ENCODE assay signal across 13 mouse cellular contexts in genomic region chr7:51499396-51499795, GRCm38 (mm10). TPM values are rescaled to one million over a fixed set of nuclear protein-coding genes. Genes with fewer than 3 reads are reported as not detected.
DNase-seq lines count a peak whose midpoint lies in the region; ATAC-seq and TF ChIP-seq lines count a peak whose summit lies in the region.
"Had no signal": no experiment of that assay in that cellular context is flagged by ENCODE, and none has a peak within 500 bp of the region (broad histone marks: within the 10 kb centered on the region; RNA-seq: fewer than 3 reads in every experiment).

No protein-coding gene starts in this region.

- no peaks in the 10 kb centered on the region for H3K9me3 ChIP-seq in heart, postnatal 0 days (replicated peaks; ENCODE audit: control insufficient read depth, low read length)
- no peaks in the 10 kb centered on the region for H3K9me3 ChIP-seq in midbrain, embryonic 14.5 days (ENCODE audit: control insufficient read depth, low read length)
- H3K9me3 ChIP-seq in midbrain, embryonic 15.5 days = no peaks in the 10 kb centered on the region
- H3K9me3 ChIP-seq: intestine, embryonic 15.5 days; liver, embryonic 12.5 days; neural tube, embryonic 15.5 days had no signal

- no peaks in the 10 kb centered on the region for H3K4me1 ChIP-seq in heart, postnatal 0 days (ENCODE audit: control insufficient read depth, insufficient read depth)
- H3K4me1 ChIP-seq in midbrain, embryonic 14.5 days (ENCODE audit: control insufficient read depth, insufficient read depth, low read length) = no peaks in the 10 kb centered on the region
- no peaks in the 10 kb centered on the region for H3K4me1 ChIP-seq in midbrain, embryonic 15.5 days
- H3K4me1 ChIP-seq: intestine, embryonic 15.5 days; liver, embryonic 12.5 days; neural tube, embryonic 15.5 days had no signal

- peak; percentile 44 for TF ChIP-seq CTCF in heart, postnatal 0 days (IDR thresholded peaks at IDR 0.05; ENCODE audit: low read depth)

- H3K27ac ChIP-seq in heart, postnatal 0 days (ENCODE audit: low read depth) = no peak overlapping the region
- no peak overlapping the region for H3K27ac ChIP-seq in midbrain, embryonic 14.5 days (replicated peaks; ENCODE audit: low read depth, low read length)
- no peak overlapping the region for H3K27ac ChIP-seq in midbrain, embryonic 15.5 days
- H3K27ac ChIP-seq: intestine, embryonic 15.5 days; liver, embryonic 12.5 days; neural tube, embryonic 15.5 days had no signal

- no peaks in the 10 kb centered on the region for H3K36me3 ChIP-seq in heart, postnatal 0 days (replicated peaks; ENCODE audit: control insufficient read depth, insufficient read depth, low read length)
- H3K36me3 ChIP-seq in midbrain, embryonic 14.5 days (ENCODE audit: control insufficient read depth, insufficient read depth, low read length) = no peaks in the 10 kb centered on the region
- H3K36me3 ChIP-seq in midbrain, embryonic 15.5 days (replicated peaks) = no peaks in the 10 kb centered on the region
- H3K36me3 ChIP-seq: intestine, embryonic 15.5 days; liver, embryonic 12.5 days; neural tube, embryonic 15.5 days had no signal

- no peak for TF ChIP-seq EP300 in heart, postnatal 0 days (IDR thresholded peaks at IDR 0.05; ENCODE audit: low read depth)

- no peak overlapping the region for H3K9ac ChIP-seq in heart, postnatal 0 days (replicated peaks; ENCODE audit: low read depth, low read length)
- no peak overlapping the region for H3K9ac ChIP-seq in midbrain, embryonic 14.5 days (replicated peaks; ENCODE audit: low read length)
- no peak overlapping the region for H3K9ac ChIP-seq in midbrain, embryonic 15.5 days
- H3K9ac ChIP-seq: intestine, embryonic 15.5 days; liver, embryonic 12.5 days; neural tube, embryonic 15.5 days had no signal

- ATAC-seq in heart, postnatal 0 days (ENCODE audit: insufficient read depth, low read depth) = no peak
- no peak for ATAC-seq in midbrain, embryonic 14.5 days (ENCODE audit: low FRiP score, low TSS enrichment)
- ATAC-seq in midbrain, embryonic 15.5 days (replicated peaks) = no peak
- ATAC-seq: intestine, embryonic 15.5 days; liver, embryonic 12.5 days had no signal

- 29% methylated on average over 2 of the region's 2 CpGs for WGBS in heart, postnatal 0 days
- WGBS in midbrain, embryonic 14.5 days = 43% methylated on average over 2 of the region's 2 CpGs
- 41% methylated on average over 2 of the region's 2 CpGs for WGBS in midbrain, embryonic 15.5 days

- H3K4me2 ChIP-seq in heart, postnatal 0 days (ENCODE audit: low read depth, low read length) = no peak overlapping the region
- H3K4me2 ChIP-seq in midbrain, embryonic 14.5 days (ENCODE audit: low read length) = no peak overlapping the region
- H3K4me2 ChIP-seq in midbrain, embryonic 15.5 days = no peak overlapping the region
- H3K4me2 ChIP-seq: heart, embryonic 11.5 days; intestine, embryonic 15.5 days; liver, embryonic 12.5 days; neural tube, embryonic 15.5 days had no signal

- H3K4me3 ChIP-seq in heart, postnatal 0 days (ENCODE audit: low read depth, low read length) = no peak overlapping the region
- H3K4me3 ChIP-seq in midbrain, embryonic 14.5 days (replicated peaks; ENCODE audit: low read depth, low read length) = no peak overlapping the region
- H3K4me3 ChIP-seq in midbrain, embryonic 15.5 days = no peak overlapping the region
- H3K4me3 ChIP-seq: intestine, embryonic 15.5 days; liver, embryonic 12.5 days; neural tube, embryonic 15.5 days had no signal

- no peaks in the 10 kb centered on the region for H3K27me3 ChIP-seq in heart, postnatal 0 days (ENCODE audit: control insufficient read depth, insufficient read depth, low read length)
- H3K27me3 ChIP-seq in midbrain, embryonic 14.5 days (ENCODE audit: control insufficient read depth, insufficient read depth, low read length) = no peaks in the 10 kb centered on the region
- H3K27me3 ChIP-seq in midbrain, embryonic 15.5 days (replicated peaks) = no peaks in the 10 kb centered on the region
- H3K27me3 ChIP-seq: intestine, embryonic 15.5 days; liver, embryonic 12.5 days; neural tube, embryonic 15.5 days had no signal

- no peak for DNase-seq in heart, postnatal 0 days (ENCODE audit: low spot score)
- DNase-seq in heart, postnatal 4 days = no peak
- peak; percentile 75 for DNase-seq in midbrain, embryonic 14.5 days
- DNase-seq in embryo, embryonic 10.5 days (ENCODE audit: low spot score) = peak; percentile 47
- peak; percentile 23 for DNase-seq in telencephalon, adult 2 months (ENCODE audit: low read depth, low spot score)
- no peak for DNase-seq in left cerebral cortex, adult 11 months (ENCODE audit: low spot score)

RNA-seq across cellular contexts. Expression of gene Ano5, which starts 11.4 kb away (rescaled TPM):
- 0.46 TPM in 1 of 2 replicates, not detected in the other for total RNA-seq in heart, postnatal 0 days (2014; rRNA removed; ENCODE audit: low replicate concordance)
- 0.01 and 0.07 TPM in 2 replicates for polyA plus RNA-seq in heart, postnatal 0 days (2015; fragmentation: Nextera tagmentation; extraction: Ambion mirVana)
- total RNA-seq in heart, postnatal 4 days (2021) = under 1 TPM; 0.11 to 0.26 TPM
- polyA plus RNA-seq in midbrain, embryonic 14.5 days (2014; fragmentation: Nextera tagmentation; extraction: Ambion mirVana) = 1.3 TPM in 2 replicates
- polyA plus RNA-seq in midbrain, embryonic 15.5 days (2015; fragmentation: Nextera tagmentation; extraction: Ambion mirVana) = 1.2 and 1.6 TPM in 2 replicates
- total RNA-seq: common myeloid progenitor, adult 5-6 weeks; megakaryocyte progenitor cell, adult 5-6 weeks had no signal
- polyA plus RNA-seq: liver, embryonic 12.5 days had no signal

Comparison
In these comparisons a context has a peak if more than half of its experiments do, and no peak if none do; other contexts are left out.
1. DNase-seq: peak in midbrain, embryonic 14.5 days (single experiment), embryo, embryonic 10.5 days (single experiment) and telencephalon, adult 2 months (single experiment); none in heart, postnatal 0 days (single experiment), heart, postnatal 4 days (single experiment) and left cerebral cortex, adult 11 months (single experiment).